Mouse (Mus musculus) limb, embryonic 11.5 days (tissue): ENCODE measurements around the gene 2610507B11Rik. TPM values are rescaled to one million over a fixed set of nuclear protein-coding genes. Genes with fewer than 3 reads are reported as not detected.
A peak's percentile ranks its signal among the peaks of the same experiment; 100 is the strongest.

ENCODE experiments used
- ATAC-seq: fragments of 200-750 bp; cut with Nextera tagmentation; 2 replicates; pipeline ENCODE4 v1.8.0; 2017; ENCODE audit warnings: low read depth; ENCODE audit not compliant: insufficient number of reproducible peaks, low FRiP score, low TSS enrichment
- DNase-seq: peaks from one replicate; pipeline ENCODE4 v3.0.0-alpha.2; 2015; ENCODE audit warnings: low spot score
- H3K27ac ChIP-seq: fragments of 300-500 bp; sonication (generic); replicated peaks from 2 replicates; pipeline ENCODE4 v1.5.1; 2014; ENCODE audit warnings: low read depth, mild to moderate bottlenecking, low read length
- H3K27me3 ChIP-seq: fragments of 300-500 bp; sonication (generic); 2 replicates; pipeline ENCODE4 v1.6.1; 2014; ENCODE audit warnings: mild to moderate bottlenecking, low read length, mixed read lengths; ENCODE audit not compliant: control insufficient read depth, insufficient read depth
- H3K36me3 ChIP-seq: fragments of 300-500 bp; sonication (generic); 2 replicates; pipeline ENCODE4 v1.6.1; 2014; ENCODE audit warnings: mild to moderate bottlenecking, low read length, moderate library complexity, mixed read lengths; ENCODE audit not compliant: control insufficient read depth, insufficient read depth
- H3K4me1 ChIP-seq: fragments of 300-500 bp; sonication (generic); 2 replicates; pipeline ENCODE4 v1.6.1; 2014; ENCODE audit warnings: low read length, mixed read lengths; ENCODE audit not compliant: control insufficient read depth, insufficient read depth
- H3K4me2 ChIP-seq: fragments of 300-500 bp; sonication (generic); 2 replicates; pipeline ENCODE4 v1.6.1; 2014; ENCODE audit warnings: low read depth, mild to moderate bottlenecking, moderate library complexity; ENCODE audit not compliant: severe bottlenecking
- H3K4me3 ChIP-seq: fragments of 300-500 bp; sonication (generic); 2 replicates; pipeline ENCODE4 v1.5.1; 2014; ENCODE audit warnings: low read depth, low read length
- H3K9ac ChIP-seq: fragments of 300-500 bp; sonication (generic); 2 replicates; pipeline ENCODE4 v1.6.1; 2014; ENCODE audit warnings: mild to moderate bottlenecking, low read length
- H3K9me3 ChIP-seq: fragments of 300-500 bp; sonication (generic); 2 replicates; pipeline ENCODE4 v1.6.1; 2016; ENCODE audit warnings: low read length; ENCODE audit not compliant: control insufficient read depth
- WGBS: fragments of 180-500 bp; shearing (Covaris S2); extraction: QIAGEN DNeasy Blood & Tissue Kit; methylation state at CpG from one replicate; pipeline ENCODE4 v1.1.7; 2014; 5-methylcytosine and 5-hydroxymethylcytosine counted together
- polyA plus RNA-seq: library from polyadenylated mRNA; unstranded; fragments of >200 nt; fragmentation: Nextera tagmentation; extraction: Ambion mirVana; gene quantifications from 2 replicates; pipeline ENCODE4 v1.2.1, GENCODE M21; 2014

The 2610507B11Rik gene
- polyA plus RNA-seq, 1 experiment from 2014 or later: 72.6 TPM

GRCm38 (mm10) chr11:78324000-78324785, 62.6 kb downstream of the 2610507B11Rik start:
- Histone ChIP-seq H3K27ac (no peak overlapping the region), H3K36me3 (peaks cover 15% of the 10 kb centered on the region; the same call in 1 of the 2 replicates), H3K4me1 (peaks cover 6% of the 10 kb centered on the region; the same call in 1 of the 2 replicates), H3K9me3 (no peaks in the 10 kb centered on the region), H3K4me2 (no peak overlapping the region), H3K4me3 (no peak overlapping the region), H3K9ac (no peak overlapping the region), H3K27me3 (no peaks in the 10 kb centered on the region)
- no peak for DNase-seq
- ATAC-seq: no peak
- WGBS: 81% methylated on average over 15 of the region's 15 CpGs

GRCm38 (mm10) chr11:78324965-78325364, 63.4 kb downstream of the 2610507B11Rik start:
- ATAC-seq: no peak
- H3K27ac ChIP-seq: no peak overlapping the region
- 93% methylated on average over 12 of the region's 12 CpGs for WGBS

GRCm38 (mm10) chr11:78327215-78327614, 65.7 kb downstream of the 2610507B11Rik start:
- no peak overlapping the region for H3K9ac ChIP-seq
- DNase-seq (no peak), ATAC-seq (no peak)
- no peaks in the 10 kb centered on the region; the same call in 1 of the 2 replicates for H3K36me3 ChIP-seq
- H3K27ac ChIP-seq: no peak overlapping the region
- no peaks in the 10 kb centered on the region for H3K27me3 ChIP-seq
- no peak overlapping the region for H3K4me2 ChIP-seq
- whole genome bisulfite sequencing: 90% methylated on average over 4 of the region's 4 CpGs
- H3K4me1 ChIP-seq: peaks cover 6% of the 10 kb centered on the region; the same call in 1 of the 2 replicates
- no peak overlapping the region for H3K4me3 ChIP-seq
- H3K9me3 ChIP-seq: no peaks in the 10 kb centered on the region

More at GRCm38 (mm10) chr11:78324965-78325364, 63.4 kb downstream of the 2610507B11Rik start:
- H3K9me3 ChIP-seq: no peaks in the 10 kb centered on the region
- H3K4me2 ChIP-seq: no peak overlapping the region
- peaks cover 11% of the 10 kb centered on the region; the same call in 1 of the 2 replicates for H3K36me3 ChIP-seq
- peaks cover 6% of the 10 kb centered on the region; the same call in 1 of the 2 replicates for H3K4me1 ChIP-seq
- DNase-seq: no peak
- no peak overlapping the region for H3K4me3 ChIP-seq
- no peaks in the 10 kb centered on the region for H3K27me3 ChIP-seq
- H3K9ac ChIP-seq: no peak overlapping the region

- no peaks in the 10 kb centered on the region; the same call in 1 of the 2 replicates for H3K36me3 ChIP-seq
- no peaks in the 10 kb centered on the region for H3K27me3 ChIP-seq
- peak within 1 kb of the TSS; percentile 95 for H3K4me2 ChIP-seq
- no peak within 1 kb of the TSS for H3K27ac ChIP-seq
- no peaks in the 10 kb centered on the region for H3K9me3 ChIP-seq
- ATAC-seq: peak; percentile 94
- peak within 1 kb of the TSS; percentile 81 for H3K9ac ChIP-seq
- DNase-seq: peak; percentile 99
- 14% methylated on average over 37 of the region's 37 CpGs for WGBS
- peak within 1 kb of the TSS; percentile 94 for H3K4me3 ChIP-seq
- H3K4me1 ChIP-seq: peaks cover 1% of the 10 kb centered on the region; the same call in 1 of the 2 replicates
These were observed 66.3 kb downstream of the 2610507B11Rik start, which contains the start of gene Pigs for GRCm38 (mm10) chr11:78327634-78328511. Pigs (plus strand) TSS chr11:78328415.

- H3K36me3 ChIP-seq: peaks cover 4% of the 10 kb centered on the region; the same call in 1 of the 2 replicates
- H3K27me3 ChIP-seq: no peaks in the 10 kb centered on the region
- ATAC-seq: peak; percentile 31; the same call in 1 of the 2 replicates
- H3K9ac ChIP-seq: peak overlapping the region; percentile 81
- H3K4me3 ChIP-seq: peak overlapping the region; percentile 94
- DNase-seq: no peak
- no peaks in the 10 kb centered on the region for H3K9me3 ChIP-seq
- peak overlapping the region; percentile 95 for H3K4me2 ChIP-seq
- WGBS: 1% methylated on average over 41 of the region's 41 CpGs
- H3K4me1 ChIP-seq: no peaks in the 10 kb centered on the region
- no peak overlapping the region for H3K27ac ChIP-seq
These were observed 67.0 kb downstream of the 2610507B11Rik start for GRCm38 (mm10) chr11:78328512-78329056.

GRCm38 (mm10) chr11:78332676-78333075, 71.1 kb downstream of the 2610507B11Rik start:
- WGBS: 94% methylated on average over 12 of the region's 12 CpGs
- no peak overlapping the region for H3K4me3 ChIP-seq
- no peaks in the 10 kb centered on the region for H3K27me3 ChIP-seq
- H3K9me3 ChIP-seq: no peaks in the 10 kb centered on the region
- H3K9ac ChIP-seq: no peak overlapping the region
- peaks cover 8% of the 10 kb centered on the region; the same call in 1 of the 2 replicates for H3K36me3 ChIP-seq
- no peak for DNase-seq
- no peak for ATAC-seq
- H3K27ac ChIP-seq: no peak overlapping the region
- no peaks in the 10 kb centered on the region for H3K4me1 ChIP-seq
- no peak overlapping the region for H3K4me2 ChIP-seq

- Histone ChIP-seq H3K27me3 (no peaks in the 10 kb centered on the region), H3K9me3 (no peaks in the 10 kb centered on the region), H3K36me3 (peaks cover 8% of the 10 kb centered on the region; the same call in 1 of the 2 replicates), H3K9ac (no peak overlapping the region), H3K4me1 (no peaks in the 10 kb centered on the region), H3K4me3 (no peak overlapping the region), H3K4me2 (no peak overlapping the region), H3K27ac (no peak overlapping the region)
- DNase-seq (no peak), ATAC-seq (no peak)
- WGBS: 94% methylated on average over 5 of the region's 5 CpGs
These were observed 72.4 kb downstream of the 2610507B11Rik start for GRCm38 (mm10) chr11:78333992-78334391.

- no peaks in the 10 kb centered on the region for H3K27me3 ChIP-seq
- no peak overlapping the region for H3K4me3 ChIP-seq
- ATAC-seq: no peak
- no peak overlapping the region for H3K9ac ChIP-seq
- no peak overlapping the region for H3K27ac ChIP-seq
- no peaks in the 10 kb centered on the region for H3K9me3 ChIP-seq
- no peak overlapping the region for H3K4me2 ChIP-seq
- H3K36me3 ChIP-seq: peaks cover 10% of the 10 kb centered on the region; the same call in 1 of the 2 replicates
- 93% methylated on average over 8 of the region's 8 CpGs for WGBS
- DNase-seq: no peak
- no peaks in the 10 kb centered on the region for H3K4me1 ChIP-seq
These were observed 75.5 kb downstream of the 2610507B11Rik start for GRCm38 (mm10) chr11:78337040-78337439.
